Mouse (Mus musculus) heart, embryonic 13.5 days (tissue): Measurements from ENCODE around the gene Arl5c. TPM values are rescaled to one million over a fixed set of nuclear protein-coding genes. Genes with fewer than 3 reads are reported as not detected.

Source experiments
- ATAC-seq: fragments of 200-750 bp; cut with Nextera tagmentation; 2 replicates; pipeline ENCODE4 v1.8.0; 2017; ENCODE audit warnings: moderate TSS enrichment; ENCODE audit not compliant: insufficient number of reproducible peaks, low FRiP score, low TSS enrichment; ENCODE audit errors: extremely low read depth
- H3K27ac ChIP-seq: fragments of 300-500 bp; sonication (generic); replicated peaks from 2 replicates; pipeline ENCODE4 v1.5.1; 2015; ENCODE audit warnings: moderate library complexity, mild to moderate bottlenecking, inconsistent platforms
- H3K27me3 ChIP-seq: fragments of 300-500 bp; sonication (generic); replicated peaks from 2 replicates; pipeline ENCODE4 v1.6.1; 2015; ENCODE audit warnings: mild to moderate bottlenecking, inconsistent platforms
- H3K36me3 ChIP-seq: fragments of 300-500 bp; sonication (generic); 2 replicates; pipeline ENCODE4 v1.6.1; 2015; ENCODE audit warnings: mild to moderate bottlenecking, inconsistent platforms
- H3K4me1 ChIP-seq: fragments of 300-500 bp; sonication (generic); 2 replicates; pipeline ENCODE4 v1.6.1; 2015; ENCODE audit warnings: inconsistent platforms
- H3K4me2 ChIP-seq: fragments of 300-500 bp; sonication (generic); 2 replicates; pipeline ENCODE4 v1.6.1; 2015; ENCODE audit warnings: inconsistent platforms, mild to moderate bottlenecking, moderate library complexity
- H3K4me3 ChIP-seq: fragments of 300-500 bp; sonication (generic); 2 replicates; pipeline ENCODE4 v1.5.1; 2015; ENCODE audit warnings: moderate library complexity, mild to moderate bottlenecking, inconsistent platforms
- H3K9ac ChIP-seq: fragments of 300-500 bp; sonication (generic); 2 replicates; pipeline ENCODE4 v1.6.1; 2015; ENCODE audit warnings: inconsistent platforms, mild to moderate bottlenecking, moderate library complexity
- H3K9me3 ChIP-seq: fragments of 300-500 bp; sonication (generic); 2 replicates; pipeline ENCODE4 v1.6.1; 2016; ENCODE audit warnings: inconsistent platforms
- WGBS: fragments of 180-500 bp; shearing (Covaris S2); methylation state at CpG from one replicate; pipeline ENCODE4 v1.1.7; 2015; ENCODE audit warnings: mixed read lengths; 5-methylcytosine and 5-hydroxymethylcytosine counted together
- polyA plus RNA-seq: library from polyadenylated mRNA; unstranded; fragments of >200 nt; fragmentation: Nextera tagmentation; extraction: Ambion mirVana; gene quantifications from 2 replicates; pipeline ENCODE4 v1.2.1, GENCODE M21; 2015

The Arl5c gene
- polyA plus RNA-seq, 1 experiment from 2014 or later: 4.6 TPM

GRCm38 (mm10) chr11:98019883-98020610 is 24.1 kb upstream of the Arl5c start:
- 51% methylated on average over 8 of the region's 8 CpGs for WGBS
- H3K9me3 ChIP-seq: no peaks in the 10 kb centered on the region

GRCm38 (mm10) chr11:98018858-98019641 is 23.1 kb upstream of the Arl5c start:
- Histone ChIP-seq H3K36me3 (peaks cover 17% of the 10 kb centered on the region), H3K27me3 (peaks cover 13% of the 10 kb centered on the region), H3K4me1 (peaks cover 37% of the 10 kb centered on the region), H3K9ac (no peak overlapping the region), H3K27ac (no peak overlapping the region), H3K9me3 (no peaks in the 10 kb centered on the region), H3K4me3 (no peak overlapping the region), H3K4me2 (no peak overlapping the region)
- no peak for ATAC-seq
- WGBS: 31% methylated on average over 10 of the region's 10 CpGs

More at GRCm38 (mm10) chr11:98019883-98020610, 24.1 kb upstream of the Arl5c start:
- Histone ChIP-seq H3K9ac (0 out of 2 replicates have a peak overlapping the region, but pooled peaks have one; percentile 28), H3K4me1 (peaks cover 37% of the 10 kb centered on the region), H3K4me2 (peak overlapping the region; percentile 99; the same call in 1 of the 2 replicates), H3K4me3 (no peak overlapping the region), H3K36me3 (peaks cover 14% of the 10 kb centered on the region), H3K27ac (no peak overlapping the region), H3K27me3 (peaks cover 13% of the 10 kb centered on the region)
- ATAC-seq: no peak

DNA sequence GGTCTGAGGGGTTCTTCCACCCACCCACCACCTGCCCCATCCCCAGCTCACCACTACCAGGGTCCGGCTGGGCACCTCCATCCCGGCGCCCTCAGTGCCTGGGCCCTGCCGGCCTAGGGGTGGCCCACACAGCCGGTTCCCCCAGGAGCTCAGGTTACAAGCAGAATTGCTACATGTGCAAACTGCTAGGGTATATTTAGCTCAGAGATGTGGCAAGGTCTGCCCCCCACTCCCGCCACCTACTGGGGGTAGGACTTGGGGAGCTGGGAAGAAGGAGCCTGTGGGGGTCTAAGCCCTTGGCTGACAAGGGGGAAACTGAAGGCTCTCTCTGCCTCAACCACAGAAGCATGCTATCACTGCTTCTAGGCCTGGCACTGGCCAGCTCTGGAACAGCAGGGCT is 22.2 kb upstream of the Arl5c start:
- Histone ChIP-seq H3K27me3 (peaks cover 13% of the 10 kb centered on the region), H3K4me2 (no peak overlapping the region), H3K4me1 (peaks cover 36% of the 10 kb centered on the region), H3K9me3 (no peaks in the 10 kb centered on the region), H3K36me3 (peaks cover 20% of the 10 kb centered on the region), H3K27ac (no peak overlapping the region), H3K9ac (no peak overlapping the region), H3K4me3 (no peak overlapping the region)
- no peak for ATAC-seq
- WGBS: 54% methylated on average over 6 of the region's 6 CpGs

GRCm38 (mm10) chr11:98016824-98017223 is 20.8 kb upstream of the Arl5c start:
- peaks cover 20% of the 10 kb centered on the region for H3K36me3 ChIP-seq
- no peak overlapping the region for H3K27ac ChIP-seq
- H3K9ac ChIP-seq: no peak overlapping the region
- no peak overlapping the region for H3K4me3 ChIP-seq
- WGBS: 65% methylated on average over 4 of the region's 4 CpGs
- no peak for ATAC-seq
- H3K4me2 ChIP-seq: no peak overlapping the region
- H3K27me3 ChIP-seq: peaks cover 26% of the 10 kb centered on the region
- peaks cover 29% of the 10 kb centered on the region for H3K4me1 ChIP-seq
- no peaks in the 10 kb centered on the region for H3K9me3 ChIP-seq

DNA sequence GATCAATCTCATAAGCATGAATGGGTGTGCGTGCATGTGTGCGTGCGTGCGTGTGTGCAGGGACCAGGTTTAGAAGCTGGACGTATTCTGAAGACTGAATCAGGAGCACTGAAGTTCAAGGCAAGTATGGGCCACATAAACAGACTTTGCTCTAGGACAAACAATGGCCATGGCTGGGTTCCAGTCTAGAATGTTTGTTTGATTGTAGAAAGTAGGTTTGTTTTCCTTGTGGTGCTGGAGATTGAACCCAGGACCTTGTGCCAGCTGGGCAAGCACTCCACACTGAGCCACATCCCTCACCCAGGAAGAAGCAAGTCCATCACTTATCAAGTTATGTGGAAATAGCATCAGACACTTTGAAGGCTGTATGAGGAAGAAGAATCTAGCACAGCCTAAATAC is 20.2 kb upstream of the Arl5c start:
- Histone ChIP-seq H3K4me1 (peaks cover 22% of the 10 kb centered on the region), H3K9ac (no peak overlapping the region), H3K4me2 (no peak overlapping the region), H3K27me3 (peaks cover 33% of the 10 kb centered on the region), H3K36me3 (peaks cover 21% of the 10 kb centered on the region), H3K4me3 (no peak overlapping the region), H3K9me3 (no peaks in the 10 kb centered on the region), H3K27ac (no peak overlapping the region)
- 88% methylated on average over 5 of the region's 5 CpGs for WGBS
- ATAC-seq: no peak

DNA sequence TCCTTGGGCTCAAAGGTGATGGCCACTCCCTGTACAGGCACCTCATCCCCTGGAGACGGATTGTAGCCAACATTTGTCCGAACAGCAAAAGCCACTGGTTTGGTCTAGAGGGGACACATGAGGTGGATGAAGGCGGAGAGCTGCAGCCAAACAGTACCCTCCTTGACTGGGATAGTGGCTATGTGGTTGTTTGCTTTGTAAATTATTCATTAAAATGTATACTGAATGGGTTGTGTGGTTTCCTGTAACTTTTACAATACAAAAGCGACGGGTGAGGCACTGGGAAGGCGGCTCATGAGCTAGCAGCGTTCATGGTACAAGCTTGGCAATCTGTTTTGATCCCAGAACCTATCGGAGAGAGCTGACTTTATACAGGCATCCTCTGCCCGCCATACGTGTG is 16.9 kb upstream of the Arl5c start:
- no peaks in the 10 kb centered on the region for H3K4me1 ChIP-seq
- H3K9ac ChIP-seq: no peak overlapping the region
- peaks cover 35% of the 10 kb centered on the region for H3K27me3 ChIP-seq
- peaks cover 43% of the 10 kb centered on the region for H3K36me3 ChIP-seq
- no peak overlapping the region for H3K4me3 ChIP-seq
- H3K9me3 ChIP-seq: no peaks in the 10 kb centered on the region
- no peak overlapping the region for H3K4me2 ChIP-seq
- 83% methylated on average over 10 of the region's 10 CpGs for WGBS
- H3K27ac ChIP-seq: no peak overlapping the region
- ATAC-seq: no peak

DNA sequence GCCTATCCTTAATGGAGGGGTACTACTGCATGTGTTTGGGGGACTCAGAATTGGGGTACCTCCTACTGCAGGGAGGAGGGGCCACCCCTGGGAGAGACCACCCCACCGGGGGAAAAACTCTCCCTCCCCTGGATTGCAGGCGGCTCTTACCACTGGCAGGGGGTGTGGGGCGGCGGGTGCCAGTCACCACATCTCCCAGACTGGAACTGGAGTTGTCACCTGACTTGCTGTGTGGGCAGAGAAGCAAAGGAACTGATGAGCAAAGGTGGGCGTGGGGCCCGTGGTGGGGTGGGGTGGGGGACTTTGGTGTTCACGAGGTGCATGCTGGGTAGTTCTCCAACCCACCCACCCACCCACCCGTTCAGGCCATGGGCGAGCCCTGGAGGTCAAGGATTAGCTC is 15.7 kb upstream of the Arl5c start:
- whole genome bisulfite sequencing: 44% methylated on average over 9 of the region's 9 CpGs
- ATAC-seq: no peak
- H3K9me3 ChIP-seq: no peaks in the 10 kb centered on the region

GRCm38 (mm10) chr11:98008087-98008486 is 12.1 kb upstream of the Arl5c start:
- 80% methylated on average over 11 of the region's 11 CpGs for WGBS
- H3K27me3 ChIP-seq: peaks cover 47% of the 10 kb centered on the region
- no peak for ATAC-seq

More for the DNA sequence above, 15.7 kb upstream of the Arl5c start:
- Histone ChIP-seq H3K4me1 (no peaks in the 10 kb centered on the region), H3K36me3 (peaks cover 47% of the 10 kb centered on the region), H3K27ac (no peak overlapping the region), H3K27me3 (peaks cover 35% of the 10 kb centered on the region), H3K9ac (no peak overlapping the region), H3K4me3 (no peak overlapping the region), H3K4me2 (no peak overlapping the region)

GRCm38 (mm10) chr11:98005686-98006085 is 9.7 kb upstream of the Arl5c start:
- 73% methylated on average over 10 of the region's 10 CpGs for WGBS
- ATAC-seq: no peak
- no peak overlapping the region for H3K9ac ChIP-seq
- H3K4me1 ChIP-seq: peaks cover 26% of the 10 kb centered on the region
- peaks cover 42% of the 10 kb centered on the region for H3K36me3 ChIP-seq
- H3K9me3 ChIP-seq: no peaks in the 10 kb centered on the region
- H3K27me3 ChIP-seq: peaks cover 47% of the 10 kb centered on the region
- H3K27ac ChIP-seq: no peak overlapping the region
- no peak overlapping the region for H3K4me3 ChIP-seq
- H3K4me2 ChIP-seq: no peak overlapping the region

More at GRCm38 (mm10) chr11:98008087-98008486, 12.1 kb upstream of the Arl5c start:
- H3K4me3 ChIP-seq: no peak overlapping the region
- H3K9me3 ChIP-seq: no peaks in the 10 kb centered on the region
- peaks cover 46% of the 10 kb centered on the region for H3K36me3 ChIP-seq
- no peak overlapping the region for H3K4me2 ChIP-seq
- no peak overlapping the region for H3K9ac ChIP-seq
- H3K4me1 ChIP-seq: peaks cover 16% of the 10 kb centered on the region
- no peak overlapping the region for H3K27ac ChIP-seq

DNA sequence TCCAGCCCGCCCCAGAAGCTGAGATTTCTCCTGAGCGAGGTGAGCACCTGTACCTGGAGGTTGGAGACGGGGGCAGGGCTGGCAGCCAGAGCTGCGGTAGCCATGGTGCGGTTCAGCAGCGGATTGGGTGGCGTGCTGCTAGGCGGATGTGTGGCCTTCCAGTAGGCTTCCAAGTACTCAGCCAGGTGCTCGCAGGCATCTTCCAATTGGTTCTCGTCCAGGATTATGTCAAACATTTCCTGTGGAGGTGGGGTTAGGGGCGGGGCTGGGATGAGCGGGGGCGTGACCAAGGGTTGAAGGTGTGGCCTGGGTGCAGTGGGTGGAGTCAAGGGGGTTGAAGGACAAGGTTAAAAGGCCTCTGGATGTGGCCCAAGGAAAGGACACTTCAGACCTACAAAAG is 9.1 kb upstream of the Arl5c start:
- Histone ChIP-seq H3K27me3 (peaks cover 47% of the 10 kb centered on the region), H3K4me2 (no peak overlapping the region), H3K4me3 (no peak overlapping the region), H3K4me1 (peaks cover 26% of the 10 kb centered on the region), H3K36me3 (peaks cover 37% of the 10 kb centered on the region), H3K9ac (no peak overlapping the region), H3K27ac (no peak overlapping the region), H3K9me3 (no peaks in the 10 kb centered on the region)
- 44% methylated on average over 13 of the region's 13 CpGs for WGBS
- ATAC-seq: no peak

GRCm38 (mm10) chr11:98004161-98004560 is 8.2 kb upstream of the Arl5c start:
- H3K9me3 ChIP-seq: no peaks in the 10 kb centered on the region
- WGBS: 51% methylated on average over 8 of the region's 8 CpGs

More at GRCm38 (mm10) chr11:98004161-98004560, 8.2 kb upstream of the Arl5c start:
- H3K27me3 ChIP-seq: peaks cover 55% of the 10 kb centered on the region
- H3K36me3 ChIP-seq: peaks cover 28% of the 10 kb centered on the region
- no peak overlapping the region for H3K4me2 ChIP-seq
- ATAC-seq: no peak
- no peak overlapping the region for H3K9ac ChIP-seq
- no peak overlapping the region for H3K27ac ChIP-seq
- no peak overlapping the region for H3K4me3 ChIP-seq
- peaks cover 26% of the 10 kb centered on the region for H3K4me1 ChIP-seq
